Mouse (Mus musculus) embryonic facial prominence, embryonic 12.5 days (tissue): ENCODE measurements around the gene Cxcr6. TPM values are rescaled to one million over a fixed set of nuclear protein-coding genes. Genes with fewer than 3 reads are reported as not detected.

Experiments used
- ATAC-seq: fragments of 200-750 bp; cut with Nextera tagmentation; 2 replicates; pipeline ENCODE4 v1.8.0; 2017; ENCODE audit not compliant: insufficient number of reproducible peaks, insufficient read depth, low FRiP score, low TSS enrichment
- H3K27ac ChIP-seq: fragments of 300-500 bp; sonication (generic); 2 replicates; pipeline ENCODE4 v1.5.1; 2016; ENCODE audit warnings: mild to moderate bottlenecking
- H3K27me3 ChIP-seq: fragments of 300-500 bp; sonication (generic); 2 replicates; pipeline ENCODE4 v1.6.1; 2016; ENCODE audit warnings: mild to moderate bottlenecking, moderate library complexity
- H3K36me3 ChIP-seq: fragments of 300-500 bp; sonication (generic); 2 replicates; pipeline ENCODE4 v1.6.1; 2016; ENCODE audit warnings: mild to moderate bottlenecking
- H3K4me1 ChIP-seq: fragments of 300-500 bp; sonication (generic); 2 replicates; pipeline ENCODE4 v1.6.1; 2016
- H3K4me2 ChIP-seq: fragments of 300-500 bp; sonication (generic); replicated peaks from 2 replicates; pipeline ENCODE4 v1.6.1; 2016; ENCODE audit warnings: mild to moderate bottlenecking, moderate library complexity
- H3K4me3 ChIP-seq: fragments of 300-500 bp; sonication (generic); 2 replicates; pipeline ENCODE4 v1.5.1; 2016; ENCODE audit warnings: mild to moderate bottlenecking
- H3K9ac ChIP-seq: fragments of 300-500 bp; sonication (generic); 2 replicates; pipeline ENCODE4 v1.6.1; 2016; ENCODE audit warnings: mild to moderate bottlenecking, moderate library complexity
- H3K9me3 ChIP-seq: fragments of 300-500 bp; sonication (generic); 2 replicates; pipeline ENCODE4 v1.6.1; 2016; ENCODE audit warnings: mild to moderate bottlenecking, moderate library complexity
- WGBS: fragments of 180-500 bp; shearing (Covaris S2); methylation state at CpG from one replicate; pipeline ENCODE4 v1.1.7; 2016; 5-methylcytosine and 5-hydroxymethylcytosine counted together
- polyA plus RNA-seq: library from polyadenylated mRNA; unstranded; fragments of >200 nt; fragmentation: Nextera tagmentation; extraction: Ambion mirVana; gene quantifications from 2 replicates; pipeline ENCODE4 v1.2.1, GENCODE M21; 2016

Gene Cxcr6
- polyA plus RNA-seq, 1 experiment from 2014 or later, result 0.12 TPM

DNA sequence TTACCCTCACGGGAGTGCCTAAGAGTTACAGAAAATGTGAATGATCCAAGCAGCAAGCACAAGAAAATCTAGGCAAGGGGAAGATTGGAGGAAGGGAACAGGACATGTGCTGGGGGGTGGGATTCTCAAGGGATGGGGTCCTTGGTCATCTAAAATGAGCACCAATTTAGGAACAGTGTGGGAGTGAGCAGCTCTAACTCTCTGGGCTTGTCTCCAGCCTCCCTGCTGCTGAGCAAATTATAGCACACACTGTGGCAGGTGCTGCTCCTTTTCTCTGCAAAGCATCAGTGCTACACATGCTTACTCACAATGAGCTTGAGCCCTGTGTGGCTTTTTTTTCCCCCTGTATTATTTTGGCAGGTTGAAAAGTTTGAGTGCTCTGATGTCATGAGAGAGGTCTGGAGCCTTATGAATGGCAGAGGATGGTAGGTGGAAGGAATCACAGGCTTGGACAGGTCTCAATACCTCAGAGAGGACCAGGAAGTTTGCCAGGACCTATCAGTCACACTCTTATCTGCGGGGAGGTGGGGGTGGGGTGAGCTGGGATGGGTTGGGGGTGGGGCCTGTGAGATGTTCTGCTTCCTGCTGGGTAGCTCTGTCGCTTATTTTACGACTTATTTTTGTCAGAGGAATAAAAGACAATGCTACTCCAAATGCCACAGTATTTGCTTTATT is 17.3 kb upstream of the Cxcr6 start:
- H3K27ac ChIP-seq, result no peak overlapping the region
- no peak overlapping the region for H3K4me2 ChIP-seq
- 79% methylated on average over 4 of the region's 4 CpGs for WGBS
- H3K4me1 ChIP-seq, result no peaks in the 10 kb centered on the region
- H3K4me3 ChIP-seq, result no peak overlapping the region
- H3K36me3 ChIP-seq, result peaks cover 44% of the 10 kb centered on the region
- H3K9me3 ChIP-seq, result peaks cover 1% of the 10 kb centered on the region; the same call in 1 of the 2 replicates
- no peaks in the 10 kb centered on the region for H3K27me3 ChIP-seq
- ATAC-seq, result no peak
- no peak overlapping the region for H3K9ac ChIP-seq

DNA sequence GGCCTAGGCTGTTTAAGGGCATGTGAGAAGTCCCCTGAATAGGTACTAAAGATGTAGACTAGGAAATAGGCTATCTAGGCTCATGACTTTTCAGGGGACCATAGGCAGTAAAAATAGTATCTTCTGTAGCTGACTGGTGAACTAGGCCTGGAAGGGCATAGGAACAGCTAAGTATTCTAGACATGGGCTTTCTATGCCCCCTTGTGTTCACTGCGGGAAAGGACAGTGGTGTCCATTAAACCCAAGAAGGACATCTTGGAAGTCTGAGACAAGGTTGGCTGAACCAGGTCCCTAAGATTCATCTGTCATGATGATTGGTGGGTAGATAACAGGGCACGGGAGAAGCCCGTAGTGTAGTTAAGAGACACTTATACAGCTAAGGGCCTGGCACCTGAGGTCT is 10.1 kb upstream of the Cxcr6 start:
- Histone ChIP-seq H3K9ac (no peak overlapping the region), H3K27me3 (no peaks in the 10 kb centered on the region), H3K4me3 (no peak overlapping the region), H3K4me2 (no peak overlapping the region), H3K36me3 (peaks cover 49% of the 10 kb centered on the region), H3K27ac (no peak overlapping the region), H3K9me3 (no peaks in the 10 kb centered on the region), H3K4me1 (no peaks in the 10 kb centered on the region)
- 75% methylated on average over 3 of the region's 3 CpGs for WGBS
- ATAC-seq, result no peak

DNA sequence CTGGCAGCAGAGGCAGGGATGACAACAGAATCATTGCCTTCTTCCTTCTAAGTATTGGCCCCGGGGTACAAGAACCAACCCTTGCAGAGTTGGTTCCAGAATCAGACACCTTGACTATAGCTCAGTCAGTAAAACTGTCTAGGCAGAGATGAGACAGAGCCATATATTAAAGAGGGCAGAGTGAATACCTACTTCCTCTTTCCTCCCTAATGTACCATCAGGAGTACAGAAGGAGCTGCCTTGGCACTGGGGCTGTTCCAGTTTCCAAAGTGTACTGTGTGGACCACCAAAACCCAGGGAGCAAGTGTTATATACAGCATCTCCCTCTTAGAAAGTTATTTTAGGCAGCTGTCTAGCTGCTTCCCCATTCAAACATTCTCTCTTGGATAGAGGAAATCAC is 4.7 kb upstream of the Cxcr6 start:
- Histone ChIP-seq H3K27me3 (no peaks in the 10 kb centered on the region), H3K4me3 (no peak overlapping the region), H3K27ac (no peak overlapping the region), H3K9ac (no peak overlapping the region), H3K9me3 (no peaks in the 10 kb centered on the region), H3K4me2 (no peak overlapping the region), H3K4me1 (no peaks in the 10 kb centered on the region), H3K36me3 (peaks cover 14% of the 10 kb centered on the region)
- no peak for ATAC-seq
- 96% methylated on average over 1 of the region's 1 CpGs for WGBS

DNA sequence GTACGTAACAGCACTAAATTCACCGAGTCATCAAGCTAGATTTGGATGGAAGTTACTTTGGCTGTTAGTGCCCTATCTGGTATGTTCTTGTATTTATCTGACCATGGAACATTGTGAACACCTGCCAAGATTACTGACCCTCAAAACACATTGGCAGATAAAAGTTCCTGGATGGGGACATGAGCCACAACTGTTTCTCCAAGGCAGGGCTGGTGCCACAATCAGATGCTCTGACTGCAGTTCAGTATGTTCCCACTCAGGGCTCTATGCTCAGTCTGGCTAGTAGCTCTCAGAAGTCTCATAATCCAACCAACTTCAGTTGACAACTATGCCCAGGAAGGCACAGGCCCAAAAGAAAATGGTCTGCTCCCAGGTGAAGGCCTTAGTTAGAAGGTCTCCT is 3.9 kb upstream of the Cxcr6 start:
- Histone ChIP-seq H3K36me3 (peaks cover 7% of the 10 kb centered on the region), H3K9me3 (no peaks in the 10 kb centered on the region), H3K4me3 (no peak overlapping the region), H3K27me3 (no peaks in the 10 kb centered on the region), H3K4me2 (no peak overlapping the region), H3K4me1 (no peaks in the 10 kb centered on the region), H3K9ac (no peak overlapping the region), H3K27ac (no peak overlapping the region)
- ATAC-seq, result no peak
- 93% methylated on average over 2 of the region's 2 CpGs for WGBS

DNA sequence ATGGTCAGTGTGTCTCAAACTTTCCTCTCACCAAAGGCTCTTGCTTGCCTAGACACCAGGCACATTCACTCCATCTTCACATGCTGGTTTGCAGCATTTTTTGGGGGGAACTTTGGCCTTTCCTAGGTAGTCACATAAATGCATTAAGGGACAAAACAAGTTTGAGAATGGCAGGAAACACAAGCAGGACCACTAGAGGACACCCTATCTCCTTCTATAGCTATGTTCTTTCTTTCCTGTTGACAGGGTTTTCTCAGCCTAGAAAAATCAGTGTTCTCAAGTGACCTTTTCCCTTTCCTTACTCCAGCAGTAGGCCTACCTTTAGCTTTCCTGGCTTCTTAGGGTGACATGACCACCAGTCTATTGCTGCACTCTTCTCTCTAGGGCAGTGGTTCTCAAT is 3.4 kb upstream of the Cxcr6 start:
- H3K4me3 ChIP-seq, result no peak overlapping the region
- no peak overlapping the region for H3K27ac ChIP-seq
- ATAC-seq, result no peak
- H3K9me3 ChIP-seq, result no peaks in the 10 kb centered on the region
- peaks cover 6% of the 10 kb centered on the region for H3K36me3 ChIP-seq
- H3K4me2 ChIP-seq, result no peak overlapping the region
- no peak overlapping the region for H3K9ac ChIP-seq
- H3K27me3 ChIP-seq, result no peaks in the 10 kb centered on the region
- H3K4me1 ChIP-seq, result no peaks in the 10 kb centered on the region

DNA sequence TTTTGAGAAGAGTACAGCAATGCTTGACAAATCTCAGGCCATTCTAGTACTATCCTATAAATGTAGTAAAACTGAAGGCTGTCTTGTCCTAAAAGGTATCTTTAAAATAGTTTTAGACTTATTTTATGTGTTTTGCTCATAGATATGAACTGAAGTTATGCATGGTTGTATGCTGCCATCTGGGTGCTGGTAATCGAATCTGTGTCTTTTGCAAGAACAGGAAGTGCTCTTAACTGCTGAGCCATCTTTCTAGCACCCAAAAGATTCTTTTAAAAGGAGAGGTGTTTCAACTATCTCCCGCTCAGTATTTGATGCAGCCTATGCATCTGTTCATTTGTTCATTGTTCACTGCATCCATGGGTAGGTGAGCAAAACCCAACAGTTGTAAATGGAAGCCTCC is 1.0 kb upstream of the Cxcr6 start:
- no peak overlapping the region for H3K9ac ChIP-seq
- no peak overlapping the region for H3K27ac ChIP-seq
- H3K36me3 ChIP-seq, result peaks cover 9% of the 10 kb centered on the region
- no peak overlapping the region for H3K4me3 ChIP-seq
- no peaks in the 10 kb centered on the region for H3K4me1 ChIP-seq
- WGBS, result 83% methylated on average over 2 of the region's 2 CpGs
- no peaks in the 10 kb centered on the region for H3K27me3 ChIP-seq
- H3K9me3 ChIP-seq, result no peaks in the 10 kb centered on the region
- no peak for ATAC-seq
- no peak overlapping the region for H3K4me2 ChIP-seq

DNA sequence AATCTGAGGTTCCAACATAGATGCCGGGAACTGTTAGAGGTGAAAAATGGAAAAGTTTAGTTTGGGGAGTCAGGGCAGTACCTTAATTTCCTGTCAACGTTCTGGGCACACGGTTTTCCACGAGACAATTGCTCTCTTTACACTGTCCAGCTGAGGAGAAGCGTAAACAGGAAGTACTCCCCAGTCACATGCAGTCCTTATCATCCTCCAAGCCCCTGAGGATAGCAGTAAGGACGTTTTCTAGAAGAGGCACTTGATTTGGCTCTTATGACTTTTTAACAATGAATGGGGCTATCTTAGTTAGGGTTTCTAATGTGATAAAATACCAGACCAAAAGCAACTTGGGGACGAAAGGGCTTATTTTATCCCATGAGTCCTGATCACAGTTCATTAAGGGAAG is 2.3 kb downstream of the Cxcr6 start:
- Histone ChIP-seq H3K9ac (no peak overlapping the region), H3K27ac (no peak overlapping the region), H3K36me3 (0 out of 2 replicates have a peak, but pooled peaks cover 4% of the 10 kb centered on the region), H3K9me3 (no peaks in the 10 kb centered on the region), H3K4me1 (no peaks in the 10 kb centered on the region), H3K4me2 (no peak overlapping the region), H3K4me3 (no peak overlapping the region), H3K27me3 (no peaks in the 10 kb centered on the region)
- WGBS, result 51% methylated on average over 7 of the region's 7 CpGs
- no peak for ATAC-seq

DNA sequence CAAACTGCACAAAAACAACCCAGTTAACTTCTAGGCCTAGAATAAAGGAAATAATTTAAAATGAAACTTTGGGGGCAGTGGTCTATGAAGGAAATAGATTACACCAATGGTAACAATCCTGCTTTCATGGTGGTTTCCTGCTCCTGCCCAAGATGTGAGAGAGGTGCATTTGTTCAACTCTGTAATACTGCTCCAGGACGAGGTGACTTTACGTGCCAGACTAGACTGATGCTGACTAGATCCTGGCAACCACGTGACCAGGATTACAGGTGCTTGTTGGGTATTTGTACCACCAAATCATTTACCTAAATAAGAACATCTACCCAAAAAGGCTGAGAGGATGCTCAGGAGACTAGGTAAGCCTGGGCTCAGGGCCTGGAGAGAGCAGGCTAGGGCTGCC is 5.6 kb downstream of the Cxcr6 start:
- WGBS, result 86% methylated on average over 3 of the region's 3 CpGs
- Histone ChIP-seq H3K27me3 (no peaks in the 10 kb centered on the region), H3K9ac (no peak overlapping the region), H3K27ac (no peak overlapping the region), H3K4me3 (no peak overlapping the region), H3K4me1 (no peaks in the 10 kb centered on the region), H3K9me3 (no peaks in the 10 kb centered on the region), H3K36me3 (peaks cover 21% of the 10 kb centered on the region; the same call in 1 of the 2 replicates), H3K4me2 (no peak overlapping the region)
- ATAC-seq, result no peak

DNA sequence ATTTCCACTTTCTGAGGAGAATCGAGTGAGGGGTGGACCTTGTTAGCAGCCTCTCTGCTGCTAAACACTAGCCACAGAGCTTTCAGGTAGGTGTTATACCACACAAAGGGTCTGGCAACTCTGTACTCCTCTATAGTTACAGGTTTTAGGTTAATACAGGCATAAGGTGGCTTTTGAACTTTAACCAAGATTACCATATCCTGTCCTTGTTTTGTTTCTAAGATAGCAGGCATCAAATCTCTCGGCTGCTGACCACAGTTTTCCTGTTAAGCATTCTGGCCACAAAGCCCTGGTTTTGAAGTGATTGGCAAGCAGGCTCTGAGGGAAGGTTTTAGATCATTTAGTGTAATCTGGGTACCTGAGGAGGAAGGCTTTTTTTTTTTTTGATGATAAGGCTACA is 8.1 kb downstream of the Cxcr6 start:
- H3K36me3 ChIP-seq, result peaks cover 38% of the 10 kb centered on the region
- no peak for ATAC-seq

DNA sequence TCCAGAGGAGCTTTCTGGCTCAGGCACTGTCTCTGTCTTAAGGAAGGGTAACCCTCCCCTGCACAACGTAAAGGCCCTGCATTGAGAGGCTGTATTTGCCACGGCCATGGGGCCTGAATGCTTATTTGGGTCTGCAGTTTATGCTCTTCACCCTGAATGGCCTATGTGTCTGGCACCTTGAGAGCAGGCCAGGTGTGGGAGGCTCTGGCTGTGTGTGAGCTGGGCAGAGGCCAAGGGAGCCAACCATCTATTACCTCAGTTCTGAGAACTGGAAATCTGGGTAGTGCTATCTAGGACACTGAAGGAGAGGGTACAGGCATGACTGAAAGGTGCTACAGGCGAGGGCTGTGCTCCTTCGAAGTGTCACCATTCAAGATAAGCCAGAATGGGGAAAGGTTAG is 8.5 kb downstream of the Cxcr6 start:
- H3K27ac ChIP-seq, result no peak overlapping the region
- H3K36me3 ChIP-seq, result peaks cover 38% of the 10 kb centered on the region
- ATAC-seq, result no peak
- no peak overlapping the region for H3K4me2 ChIP-seq
- H3K4me1 ChIP-seq, result no peaks in the 10 kb centered on the region
- H3K27me3 ChIP-seq, result no peaks in the 10 kb centered on the region
- no peak overlapping the region for H3K4me3 ChIP-seq
- 78% methylated on average over 4 of the region's 4 CpGs for WGBS
- H3K9ac ChIP-seq, result no peak overlapping the region
- H3K9me3 ChIP-seq, result no peaks in the 10 kb centered on the region

More for the DNA sequence above, 8.1 kb downstream of the Cxcr6 start:
- Histone ChIP-seq H3K27ac (no peak overlapping the region), H3K27me3 (no peaks in the 10 kb centered on the region), H3K9ac (no peak overlapping the region), H3K9me3 (no peaks in the 10 kb centered on the region), H3K4me2 (no peak overlapping the region), H3K4me1 (no peaks in the 10 kb centered on the region), H3K4me3 (no peak overlapping the region)
- WGBS, result 84% methylated on average over 2 of the region's 2 CpGs

DNA sequence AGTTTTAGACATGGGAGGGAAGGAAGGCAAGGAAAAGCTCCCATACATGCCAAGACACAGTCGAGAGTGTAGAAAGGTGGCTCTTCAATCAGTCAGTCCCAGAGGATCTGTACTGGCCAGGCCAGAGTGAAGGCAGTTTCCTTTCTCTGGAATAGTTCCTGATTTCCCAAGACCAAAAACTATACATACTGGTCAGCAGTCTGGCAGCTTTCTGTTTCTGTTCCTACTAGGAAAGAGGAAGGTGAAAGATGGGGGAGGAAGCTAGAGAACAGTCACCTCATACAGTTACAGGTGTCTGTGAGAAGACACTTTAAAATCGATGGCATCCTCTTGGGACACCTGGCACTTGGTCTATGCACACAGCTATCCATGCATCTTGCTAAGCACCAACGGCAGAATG is 9.2 kb downstream of the Cxcr6 start:
- no peak overlapping the region for H3K4me2 ChIP-seq
- no peaks in the 10 kb centered on the region for H3K27me3 ChIP-seq
- H3K9ac ChIP-seq, result no peak overlapping the region
- WGBS, result 90% methylated on average over 3 of the region's 3 CpGs
- no peak for ATAC-seq
- no peaks in the 10 kb centered on the region for H3K4me1 ChIP-seq
- no peaks in the 10 kb centered on the region for H3K9me3 ChIP-seq
- H3K36me3 ChIP-seq, result peaks cover 34% of the 10 kb centered on the region
- H3K27ac ChIP-seq, result no peak overlapping the region
- no peak overlapping the region for H3K4me3 ChIP-seq

DNA sequence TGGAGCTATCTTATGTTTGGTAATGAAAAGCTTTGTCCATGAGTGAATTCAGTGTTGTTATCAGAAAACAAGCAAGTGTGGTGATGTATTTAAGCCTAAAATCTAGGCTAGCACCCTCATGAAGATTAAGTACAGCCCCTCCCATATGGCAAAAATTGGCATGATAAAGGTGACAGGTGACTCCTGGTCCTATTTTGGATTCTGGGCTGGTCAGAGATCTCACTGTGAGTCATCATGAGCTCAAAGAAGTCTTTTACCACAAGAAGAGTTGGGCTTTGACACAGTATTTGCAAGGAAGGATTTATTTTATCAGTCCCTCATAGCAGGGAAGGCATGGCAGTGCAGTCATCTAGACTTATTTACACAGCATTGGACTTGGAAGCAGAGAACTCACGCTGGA is 9.7 kb downstream of the Cxcr6 start:
- Histone ChIP-seq H3K9me3 (no peaks in the 10 kb centered on the region), H3K4me2 (no peak overlapping the region), H3K4me3 (no peak overlapping the region), H3K27me3 (no peaks in the 10 kb centered on the region), H3K36me3 (peaks cover 34% of the 10 kb centered on the region), H3K9ac (no peak overlapping the region), H3K4me1 (no peaks in the 10 kb centered on the region), H3K27ac (no peak overlapping the region)
- ATAC-seq, result no peak
- 83% methylated on average over 1 of the region's 1 CpGs for WGBS

DNA sequence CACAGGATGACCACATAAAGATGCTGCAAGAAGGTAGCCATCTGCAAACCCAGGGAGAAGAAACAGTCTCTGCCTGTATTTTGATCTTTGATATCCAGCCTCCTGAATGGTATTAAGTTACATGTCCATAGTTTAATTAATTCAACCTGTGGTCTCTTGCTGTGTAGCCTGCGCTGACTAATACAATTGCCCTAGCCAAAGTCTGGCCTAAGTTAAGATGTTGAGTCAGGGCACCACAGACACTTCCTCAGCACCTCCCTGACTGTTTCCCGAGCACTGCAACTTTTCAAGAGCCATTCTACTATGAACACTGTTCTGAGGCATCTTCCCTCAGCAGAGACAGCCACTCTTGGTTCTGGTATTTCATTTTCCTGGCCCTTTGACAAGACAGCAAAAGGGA is 12.3 kb downstream of the Cxcr6 start:
- Histone ChIP-seq H3K9ac (no peak overlapping the region), H3K4me1 (no peaks in the 10 kb centered on the region), H3K27me3 (no peaks in the 10 kb centered on the region), H3K4me3 (no peak overlapping the region), H3K4me2 (no peak overlapping the region), H3K36me3 (peaks cover 54% of the 10 kb centered on the region), H3K27ac (no peak overlapping the region), H3K9me3 (no peaks in the 10 kb centered on the region)
- ATAC-seq, result no peak
- WGBS, result 48% methylated on average over 2 of the region's 2 CpGs
